Mouse (Mus musculus): ENCODE data around the gene Btbd10. TPM values are rescaled to one million over a fixed set of nuclear protein-coding genes. Genes with fewer than 3 reads are reported as not detected.

The Btbd10 gene
- polyA plus RNA-seq, 1 experiment from 2014 or later = 22.9 TPM

GRCm38 (mm10) chr7:113268287-113268686 lies 100.9 kb downstream of the Btbd10 start:
- H3K27ac ChIP-seq = no peak overlapping the region
- 76% methylated on average over 9 of the region's 9 CpGs for WGBS
- H3K4me1 ChIP-seq = peaks cover 12% of the 10 kb centered on the region
- no peaks in the 10 kb centered on the region for H3K36me3 ChIP-seq
- H3K9me3 ChIP-seq = no peaks in the 10 kb centered on the region
- H3K27me3 ChIP-seq = no peaks in the 10 kb centered on the region
- no peak for ATAC-seq (ENCODE audit: borderline replicate concordance, extremely low read depth, low FRiP score, low TSS enrichment)
- H3K9ac ChIP-seq = no peak overlapping the region
- no peak overlapping the region for H3K4me3 ChIP-seq
- no peak overlapping the region for H3K4me2 ChIP-seq

Other genes starting within 250 kb of the Btbd10 start
- 11.1 and 11.8 TPM in 2 replicates for gene Arntl, start 161.9 kb downstream of the Btbd10 start, polyA plus RNA-seq (2015; fragmentation: Nextera tagmentation; extraction: Ambion mirVana)
- gene Pth, start 19.2 kb upstream of the Btbd10 start, polyA plus RNA-seq (2015; fragmentation: Nextera tagmentation; extraction: Ambion mirVana) = 0.29 and 0.63 TPM in 2 replicates
- 73.1 and 75.5 TPM in 2 replicates for gene Far1, start 144.4 kb upstream of the Btbd10 start, polyA plus RNA-seq (2015; fragmentation: Nextera tagmentation; extraction: Ambion mirVana)

Measured in lung, embryonic 15.5 days (tissue).